ENCODE assay signal across 27 mouse cellular contexts in genomic region chr16:97958401-97958973, GRCm38 (mm10). TPM values are rescaled to one million over a fixed set of nuclear protein-coding genes. Genes with fewer than 3 reads are reported as not detected.
DNase-seq lines count a peak whose midpoint lies in the region; ATAC-seq lines count a peak whose summit lies in the region.
"Had no signal": no experiment of that assay in that cellular context is flagged by ENCODE, and none has a peak within 500 bp of the region (broad histone marks: within the 10 kb centered on the region; RNA-seq: fewer than 3 reads in every experiment).

No protein-coding gene starts in this region.

- peaks cover 30% of the 10 kb centered on the region for H3K36me3 ChIP-seq in heart, embryonic 13.5 days
- no peaks in the 10 kb centered on the region for H3K36me3 ChIP-seq in liver, embryonic 11.5 days (ENCODE audit: control insufficient read depth, insufficient read depth, low read length)
- H3K36me3 ChIP-seq in liver, embryonic 13.5 days, result peaks cover 15% of the 10 kb centered on the region; the same call in 1 of the 2 replicates

- H3K9ac ChIP-seq in heart, embryonic 13.5 days, result 0 out of 2 replicates have a peak overlapping the region, but pooled peaks have one; percentile 14
- no peak overlapping the region for H3K9ac ChIP-seq in liver, embryonic 11.5 days (ENCODE audit: low read depth, low read length)
- H3K9ac ChIP-seq in liver, embryonic 13.5 days, result no peak overlapping the region
- H3K9ac ChIP-seq: forebrain, postnatal 0 days; hindbrain, embryonic 15.5 days; lung, embryonic 15.5 days; midbrain, embryonic 12.5 days; neural tube, embryonic 12.5 days had no signal

- no peak overlapping the region for H3K4me3 ChIP-seq in heart, embryonic 13.5 days
- no peak overlapping the region for H3K4me3 ChIP-seq in liver, embryonic 11.5 days (ENCODE audit: low read depth, low read length)
- no peak overlapping the region for H3K4me3 ChIP-seq in liver, embryonic 13.5 days (replicated peaks)
- H3K4me3 ChIP-seq: erythroblast, embryonic 14.5 days; hindbrain, embryonic 10.5 days; hindbrain, embryonic 15.5 days; lung, embryonic 15.5 days; midbrain, embryonic 12.5 days; myocyte; neural tube, embryonic 12.5 days had no signal

- peaks cover 57% of the 10 kb centered on the region for H3K4me1 ChIP-seq in heart, embryonic 13.5 days
- peaks cover 22% of the 10 kb centered on the region for H3K4me1 ChIP-seq in liver, embryonic 11.5 days (replicated peaks; ENCODE audit: control insufficient read depth, insufficient read depth, low read length)
- H3K4me1 ChIP-seq in liver, embryonic 13.5 days (replicated peaks), result peaks cover 83% of the 10 kb centered on the region

- peaks cover 28% of the 10 kb centered on the region for H3K27me3 ChIP-seq in heart, embryonic 13.5 days (replicated peaks)
- no peaks in the 10 kb centered on the region for H3K27me3 ChIP-seq in liver, embryonic 11.5 days (replicated peaks; ENCODE audit: control insufficient read depth, insufficient read depth, low read length)
- no peaks in the 10 kb centered on the region for H3K27me3 ChIP-seq in liver, embryonic 13.5 days
- H3K27me3 ChIP-seq: hindbrain, embryonic 15.5 days; lung, embryonic 15.5 days; midbrain, embryonic 12.5 days; neural tube, embryonic 12.5 days had no signal

- no peaks in the 10 kb centered on the region for H3K9me3 ChIP-seq in heart, embryonic 13.5 days
- H3K9me3 ChIP-seq in liver, embryonic 11.5 days (ENCODE audit: control insufficient read depth, low read length), result no peaks in the 10 kb centered on the region
- H3K9me3 ChIP-seq in liver, embryonic 13.5 days (replicated peaks), result no peaks in the 10 kb centered on the region
- H3K9me3 ChIP-seq: hindbrain, embryonic 10.5 days; hindbrain, embryonic 15.5 days; lung, embryonic 15.5 days; midbrain, embryonic 12.5 days; neural tube, embryonic 12.5 days had no signal

- H3K27ac ChIP-seq in heart, embryonic 13.5 days (replicated peaks), result peak overlapping the region; percentile 77
- H3K27ac ChIP-seq in liver, embryonic 11.5 days (ENCODE audit: low read depth, low read length), result peak overlapping the region; percentile 44; the same call in 1 of the 2 replicates
- peak overlapping the region; percentile 65 for H3K27ac ChIP-seq in liver, embryonic 13.5 days
- H3K27ac ChIP-seq: hindbrain, embryonic 10.5 days; hindbrain, embryonic 15.5 days; lung, embryonic 15.5 days; midbrain, embryonic 12.5 days; neural tube, embryonic 12.5 days had no signal

- no peak for DNase-seq in heart, adult 8-10 months (ENCODE audit: low spot score)
- DNase-seq in liver, embryonic 11.5 days (ENCODE audit: low spot score), result no peak
- no peak for DNase-seq in liver
- no peak for DNase-seq in liver, embryonic 13.5 days
- no peak for DNase-seq in adipocyte (ENCODE audit: low spot score)
- no peak for DNase-seq in ovary, adult 18-20 months (ENCODE audit: low spot score)
- DNase-seq: adrenal gland, adult 8-10 months; cerebellum, adult 2 months; cerebellum, postnatal 14 days; forebrain, postnatal 0 days; gastrocnemius, postnatal 10 days; kidney, adult 11 months; kidney, postnatal 25 days; left cerebral cortex, postnatal 4 days; right cerebral cortex, postnatal 4 days had no signal

- no peak for ATAC-seq in heart, embryonic 13.5 days (ENCODE audit: extremely low read depth, insufficient number of reproducible peaks, low FRiP score, low TSS enrichment)
- ATAC-seq in liver, embryonic 11.5 days (replicated peaks; ENCODE audit: low FRiP score), result peak; percentile 5; the same call in 1 of the 2 replicates
- 0 out of 2 replicates have a peak, but pooled peaks have one; percentile 1 for ATAC-seq in liver, embryonic 13.5 days (ENCODE audit: low read depth)
- ATAC-seq in megakaryocyte progenitor cell, adult 5-6 weeks (replicated peaks; ENCODE audit: poor library complexity), result peak; percentile 14
- ATAC-seq: activated CD4-positive, CD25-positive, alpha-beta regulatory T cell, adult 4 months; CD4-positive, CD25-positive, alpha-beta regulatory T cell, adult 4 months; forebrain, postnatal 0 days; inflammation-experienced regulatory T-cells, adult 6 months had no signal

- peak overlapping the region; percentile 53 for H3K4me2 ChIP-seq in heart, embryonic 13.5 days
- H3K4me2 ChIP-seq in liver, embryonic 11.5 days, result no peak overlapping the region
- no peak overlapping the region for H3K4me2 ChIP-seq in liver, embryonic 13.5 days
- H3K4me2 ChIP-seq: hindbrain, embryonic 15.5 days; lung, embryonic 15.5 days; midbrain, embryonic 12.5 days; neural tube, embryonic 12.5 days had no signal

RNA-seq across cellular contexts. Expression of gene C2cd2, which starts 3.9 kb away (rescaled TPM):
- polyA plus RNA-seq in heart, embryonic 13.5 days (2015; fragmentation: Nextera tagmentation; extraction: Ambion mirVana), result 13.2 and 13.3 TPM in 2 replicates
- total RNA-seq in heart, adult 8-10 months (2022), result 10 to 100 TPM; 18.7 to 27.2 (median 24.4) TPM
- 12.1 and 12.5 TPM in 2 replicates for polyA plus RNA-seq in liver, embryonic 11.5 days (2014; fragmentation: Nextera tagmentation; extraction: Ambion mirVana)
- polyA plus RNA-seq in liver, embryonic 13.5 days (2015; fragmentation: Nextera tagmentation; extraction: Ambion mirVana), result 5.0 and 5.6 TPM in 2 replicates
- 9.8 and 14.1 TPM in 2 replicates for total RNA-seq in megakaryocyte progenitor cell, adult 5-6 weeks (2015)
- 17.7 and 21.5 TPM in 2 replicates for total RNA-seq in megakaryocyte progenitor cell, adult 5-6 weeks (2017)

RNA-seq across cellular contexts. Expression of gene Zbtb21, which starts 3.9 kb away (rescaled TPM):
- 7.7 and 8.1 TPM in 2 replicates for polyA plus RNA-seq in heart, embryonic 13.5 days (2015; fragmentation: Nextera tagmentation; extraction: Ambion mirVana)
- total RNA-seq in heart, adult 8-10 months (2022), result 10 to 100 TPM in 3 of 4 experiments, 1 to 10 TPM in 1; 7.3 to 10.4 (median 10.2) TPM
- 10.0 and 10.1 TPM in 2 replicates for polyA plus RNA-seq in liver, embryonic 11.5 days (2014; fragmentation: Nextera tagmentation; extraction: Ambion mirVana)
- polyA plus RNA-seq in liver, embryonic 13.5 days (2015; fragmentation: Nextera tagmentation; extraction: Ambion mirVana), result 3.3 TPM in 2 replicates
- total RNA-seq in megakaryocyte progenitor cell, adult 5-6 weeks (2015), result 9.9 and 18.3 TPM in 2 replicates
- total RNA-seq in megakaryocyte progenitor cell, adult 5-6 weeks (2017), result 12.0 and 16.8 TPM in 2 replicates

RNA-seq across cellular contexts. Expression of gene B230307C23Rik, which starts 38.6 kb away (rescaled TPM):
- 17.6 and 17.8 TPM in 2 replicates for polyA plus RNA-seq in heart, embryonic 13.5 days (2015; fragmentation: Nextera tagmentation; extraction: Ambion mirVana)
- total RNA-seq in heart, adult 8-10 months (2022), result 1 to 10 TPM; 2.7 to 7.8 (median 3.7) TPM
- 21.3 and 32.1 TPM in 2 replicates for polyA plus RNA-seq in liver, embryonic 11.5 days (2014; fragmentation: Nextera tagmentation; extraction: Ambion mirVana)
- 13.9 and 17.0 TPM in 2 replicates for polyA plus RNA-seq in liver, embryonic 13.5 days (2015; fragmentation: Nextera tagmentation; extraction: Ambion mirVana)
- total RNA-seq in megakaryocyte progenitor cell, adult 5-6 weeks (2015), result 26.8 and 45.0 TPM in 2 replicates
- total RNA-seq in megakaryocyte progenitor cell, adult 5-6 weeks (2017), result 66.4 and 152 TPM in 2 replicates
